Mouse (Mus musculus) gastrocnemius, adult 2 months (tissue): Measurements from ENCODE around the gene Tom1l2. TPM values are rescaled to one million over a fixed set of nuclear protein-coding genes. Genes with fewer than 3 reads are reported as not detected.

Experiments
- DNase-seq: peaks from one replicate; pipeline ENCODE4 v3.0.0; 2022
- H3K27ac ChIP-seq: fragments of 200-600 bp; 2 replicates; pipeline ENCODE4 v1.8.1; 2022; ENCODE audit warnings: mild to moderate bottlenecking
- H3K4me3 ChIP-seq: fragments of 200-600 bp; 2 replicates; pipeline ENCODE4 v1.8.1; 2022; ENCODE audit warnings: mild to moderate bottlenecking, moderate library complexity
- CTCF ChIP-seq: fragments of 200-600 bp; IDR thresholded peaks from 2 replicates; pipeline ENCODE4 v1.8.1; 2022; ENCODE audit warnings: antibody characterized with exemption, mild to moderate bottlenecking, moderate library complexity
- intact Hi-C: fragments of 180-260 bp; cut with DNase I; formaldehyde crosslinking; loops from one replicate; pipeline ENCODE4 v1.15.1; 2025
- long read RNA-seq, 2 experiments: library from polyadenylated mRNA; stranded (forward); transcript quantifications; one replicate each; pipeline ENCODE4 v2.0.0; 2021
- total RNA-seq, 2 experiments: library from RNA; stranded (reverse); gene quantifications; 2 replicates each; pipeline ENCODE4 v1.2.3; 2021

The Tom1l2 gene
- 10 to 100 TPM; 63.7 to 63.9 TPM for total RNA-seq
- long read RNA-seq, experiment 1, full-length matches to known transcripts: 72 of 134 reads
- long read RNA-seq, experiment 1, partial matches to known transcripts: 10 of 134 reads
- long read RNA-seq, experiment 1, other reads (novel, unspliced or antisense): 52 of 134 reads
- long read RNA-seq, experiment 2, full-length matches to known transcripts: 48 of 114 reads
- long read RNA-seq, experiment 2, partial matches to known transcripts: 10 of 114 reads
- long read RNA-seq, experiment 2, other reads (novel, unspliced or antisense): 56 of 114 reads

DNA sequence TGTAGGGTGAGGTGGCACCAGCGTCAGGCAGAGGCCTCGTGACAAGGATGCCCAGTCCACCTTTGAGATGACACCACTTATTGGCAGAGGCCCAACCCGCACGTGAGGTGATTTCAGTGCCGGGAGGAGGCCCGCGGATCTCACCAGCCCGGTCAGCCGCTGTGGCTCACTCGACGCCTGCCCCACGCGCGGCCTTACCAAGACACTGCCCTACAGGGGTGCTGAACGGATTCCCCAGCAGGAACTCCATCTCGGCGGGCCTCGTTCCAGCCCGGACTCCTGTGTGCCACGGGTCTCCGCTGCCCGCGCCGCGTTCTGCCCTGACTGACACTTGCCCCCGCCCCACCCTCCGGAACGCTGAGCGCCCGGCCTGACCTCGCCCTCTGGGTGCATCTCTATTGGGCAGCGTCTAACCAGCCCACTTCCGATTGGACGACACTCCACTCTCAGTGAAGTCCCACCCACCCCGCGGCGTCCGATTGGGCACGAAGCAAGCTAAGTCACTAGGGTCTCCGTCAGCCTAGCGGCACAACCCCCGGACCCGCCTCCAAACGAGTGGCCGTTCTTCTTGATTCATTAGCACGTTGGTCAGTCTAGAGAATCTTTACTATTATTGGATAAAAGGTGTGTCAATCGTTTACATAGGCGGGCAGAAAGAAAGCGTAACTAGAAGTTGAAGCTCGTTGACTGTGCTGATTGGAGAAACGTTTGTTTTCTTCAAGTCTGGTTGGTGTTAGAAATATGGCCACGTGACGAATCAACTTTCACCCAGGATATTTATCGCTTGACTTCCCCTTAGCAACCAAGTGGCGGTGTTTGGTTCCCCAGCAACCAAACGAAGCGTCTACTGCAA, at the start of gene Tom1l2, which contains the start of gene Drc3:
Gene Tom1l2 (minus strand): TSS at position 347 of the 853 bp plus-strand sequence.
Gene Drc3 (plus strand): TSS at position 771 of the 853 bp plus-strand sequence.
- intact Hi-C loops: loop anchor here (5.0 kb wide), 2 partner anchors 60 to 140 kb away; no protein-coding TSS in a partner anchor
- TF ChIP-seq CTCF: no peak
- DNase-seq: peak; percentile 100
- H3K27ac ChIP-seq: peak within 1 kb of the TSS; percentile 99
- H3K4me3 ChIP-seq: peak within 1 kb of the TSS; percentile 74

DNA sequence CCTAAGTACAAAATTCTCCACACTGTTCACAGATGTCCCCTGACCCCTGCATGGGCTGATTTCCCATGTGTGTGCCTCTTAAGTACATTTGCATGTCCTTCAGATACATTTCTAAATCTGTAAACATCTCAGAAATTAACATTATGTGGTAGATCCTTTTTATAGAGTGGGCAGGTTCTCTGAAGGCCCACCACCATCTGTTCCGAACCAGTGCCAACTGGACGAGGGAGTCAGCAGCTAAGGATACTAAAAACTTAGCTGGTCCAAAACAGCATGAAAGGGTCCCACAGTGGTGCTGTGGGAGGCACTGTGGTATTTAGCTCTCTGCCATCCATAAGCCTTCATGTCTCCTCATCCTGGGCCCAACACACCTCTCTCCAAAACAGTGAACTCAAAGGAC, 44.5 kb upstream of the Tom1l2 start:
- H3K27ac ChIP-seq: no peak overlapping the region
- DNase-seq: no peak
- H3K4me3 ChIP-seq: no peak overlapping the region
- no peak for TF ChIP-seq CTCF
- intact Hi-C loops: no loop called here

DNA sequence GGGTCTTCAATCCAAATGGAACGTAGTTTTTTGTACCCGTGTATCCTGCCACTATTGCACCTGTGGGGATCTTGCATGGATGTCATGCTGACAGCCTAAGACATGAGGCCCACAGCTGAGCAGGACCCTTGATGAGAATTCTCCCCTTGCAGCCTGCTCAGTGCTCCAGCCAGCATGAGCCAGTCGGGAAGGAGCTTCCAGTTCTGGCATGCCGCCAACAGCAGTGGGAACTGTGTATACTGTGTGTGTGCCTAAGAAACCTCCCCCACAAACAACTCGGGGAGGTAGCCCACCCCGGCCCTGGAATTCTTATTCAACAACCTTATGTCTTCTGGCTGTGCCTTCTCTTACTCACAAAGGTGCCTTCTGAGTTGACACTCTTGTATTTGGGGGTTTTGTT, 43.8 kb upstream of the Tom1l2 start:
- H3K4me3 ChIP-seq: no peak overlapping the region
- DNase-seq: no peak
- no peak for TF ChIP-seq CTCF
- intact Hi-C loops: no loop called here
- H3K27ac ChIP-seq: no peak overlapping the region

DNA sequence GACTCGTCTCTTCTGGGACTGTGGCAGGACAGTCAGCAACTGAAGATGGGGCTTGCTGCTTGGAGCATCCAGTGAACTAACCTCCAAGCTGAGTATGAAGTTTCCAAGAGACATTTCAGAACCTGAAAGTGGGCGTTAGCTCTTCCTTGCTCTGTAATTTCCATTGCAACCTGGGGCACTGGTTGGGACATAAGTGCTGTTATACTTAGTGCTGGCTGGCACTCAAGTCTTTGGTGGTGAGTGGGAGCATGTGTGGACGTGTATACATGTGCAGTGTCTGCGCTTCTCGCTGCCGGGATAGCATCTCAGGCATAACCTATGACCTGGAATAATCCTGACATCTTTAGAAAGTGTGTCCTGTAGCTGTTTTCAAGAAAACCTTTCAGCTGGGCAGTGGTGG, 38.6 kb upstream of the Tom1l2 start:
- Histone ChIP-seq H3K4me3 (no peak overlapping the region), H3K27ac (no peak overlapping the region)
- TF ChIP-seq CTCF: no peak
- DNase-seq: no peak
- intact Hi-C loops: no loop called here

DNA sequence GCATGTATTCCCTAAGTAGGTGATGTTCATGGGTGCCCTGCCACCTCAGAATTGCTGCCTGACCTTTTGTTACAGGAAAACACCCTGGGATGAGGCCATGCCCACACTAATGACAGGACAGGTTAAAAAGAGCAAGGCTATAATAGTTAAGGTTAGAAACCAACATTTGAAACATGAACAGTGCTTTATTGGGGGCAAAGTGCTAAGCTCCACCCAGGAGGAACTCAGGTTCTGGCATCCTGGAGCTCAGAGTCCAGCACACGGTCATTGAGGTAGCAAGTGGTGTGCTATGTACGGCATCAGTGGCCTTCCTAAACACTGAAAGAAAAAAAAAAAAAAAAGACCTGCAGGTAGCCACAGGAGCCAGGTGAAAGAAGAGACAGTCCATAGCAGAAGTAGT, 35.2 kb upstream of the Tom1l2 start:
- no peak overlapping the region for H3K4me3 ChIP-seq
- DNase-seq: no peak
- no peak for TF ChIP-seq CTCF
- intact Hi-C loops: no loop called here
- H3K27ac ChIP-seq: no peak overlapping the region

DNA sequence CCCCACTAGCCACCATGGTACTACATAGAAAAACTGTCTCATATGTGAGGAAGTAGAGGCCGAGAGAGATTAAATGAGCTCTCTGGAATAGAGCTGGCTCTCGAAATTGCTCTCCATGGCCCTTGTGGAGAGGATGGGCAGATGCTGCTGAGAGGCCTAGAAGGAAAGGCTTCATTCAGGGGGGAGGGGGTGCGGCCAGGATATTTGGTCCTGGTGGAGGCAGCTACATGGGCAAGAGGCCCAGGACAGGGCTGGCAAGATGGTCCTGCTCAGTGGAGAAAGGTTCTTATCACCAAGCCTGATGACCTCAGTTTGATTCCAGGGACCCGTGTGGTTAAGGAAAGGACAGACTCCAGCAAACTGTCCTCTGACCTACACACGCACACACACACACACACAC, 33.2 kb upstream of the Tom1l2 start:
- no peak for DNase-seq
- no peak overlapping the region for H3K27ac ChIP-seq
- H3K4me3 ChIP-seq: no peak overlapping the region
- intact Hi-C loops: no loop called here
- TF ChIP-seq CTCF: no peak

DNA sequence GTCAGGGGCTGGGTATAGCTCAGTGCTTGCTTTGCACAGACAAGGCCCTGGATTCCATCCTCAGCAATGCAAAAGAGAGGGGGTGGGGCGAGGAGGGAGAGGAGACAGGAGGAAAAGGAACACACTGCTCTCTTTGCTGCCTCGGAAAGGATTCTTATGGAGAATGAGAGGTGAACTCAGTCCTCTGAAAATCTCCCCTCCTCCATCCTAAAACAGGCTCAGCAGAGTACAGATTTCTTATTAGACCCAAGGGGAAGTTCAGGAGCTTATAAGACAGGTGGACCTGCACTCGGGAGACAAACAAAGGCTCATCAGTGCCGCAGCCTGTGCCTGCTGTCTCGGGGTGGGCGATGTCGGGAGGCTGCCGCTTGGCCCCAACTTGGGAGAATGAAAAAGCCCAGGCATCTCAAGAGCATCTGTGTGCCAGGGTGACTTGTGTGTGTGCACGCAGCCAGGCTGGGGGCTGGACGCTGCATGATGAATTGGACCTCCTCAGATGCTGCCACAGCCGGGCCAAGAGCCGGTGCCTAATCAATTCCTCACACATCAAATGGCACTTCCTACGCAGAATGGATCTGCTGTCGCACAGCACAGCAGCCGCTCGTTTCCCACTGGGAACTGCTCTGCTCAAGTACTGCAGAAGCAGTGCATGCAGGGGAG, 32.2 kb upstream of the Tom1l2 start:
- no peak for TF ChIP-seq CTCF
- H3K4me3 ChIP-seq: no peak overlapping the region

DNA sequence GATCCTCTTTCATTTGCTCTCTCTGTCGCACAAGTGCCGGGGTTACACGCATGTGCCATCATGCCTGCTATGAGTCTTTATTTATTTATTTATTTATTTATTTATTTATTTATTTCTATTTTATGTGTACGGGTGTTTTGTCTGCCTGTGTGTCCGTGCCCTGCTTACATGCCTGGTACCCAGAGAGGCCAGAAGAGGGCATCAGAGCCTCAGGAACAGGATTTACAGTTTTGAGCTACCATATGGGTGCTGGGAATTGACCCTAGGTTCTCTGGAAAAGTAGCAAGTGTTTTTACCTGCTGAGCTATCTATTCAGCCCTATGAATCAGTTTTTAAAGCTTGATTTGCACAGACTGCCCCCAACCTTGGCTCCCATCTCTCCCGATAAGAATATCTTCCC, 30.8 kb upstream of the Tom1l2 start:
- DNase-seq: no peak
- no peak for TF ChIP-seq CTCF
- intact Hi-C loops: no loop called here

More for the DNA sequence above, 32.2 kb upstream of the Tom1l2 start:
- intact Hi-C loops: no loop called here
- DNase-seq: no peak
- no peak overlapping the region for H3K27ac ChIP-seq

DNA sequence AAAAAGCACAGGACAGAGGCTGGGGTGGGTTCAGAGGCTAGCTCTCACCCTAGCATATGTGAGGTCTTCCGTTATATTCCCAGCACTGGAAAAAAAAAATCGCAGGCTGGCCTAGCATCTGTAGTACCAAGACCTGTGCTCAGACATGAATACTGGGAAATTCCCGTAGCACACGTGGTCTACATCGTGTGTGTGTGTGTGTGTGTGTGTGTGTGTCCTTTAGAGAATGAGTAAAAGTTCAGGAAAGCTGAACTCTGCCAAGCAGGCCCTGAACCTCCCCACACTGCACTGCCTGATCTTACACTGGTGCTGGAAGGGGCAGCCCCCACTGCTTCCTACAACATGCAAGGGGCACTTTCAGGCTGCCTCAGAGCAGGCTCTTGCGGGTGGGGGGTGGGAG, 21.8 kb upstream of the Tom1l2 start:
- DNase-seq: no peak
- Histone ChIP-seq H3K4me3 (no peak overlapping the region), H3K27ac (no peak overlapping the region)
- no peak for TF ChIP-seq CTCF
- intact Hi-C loops: no loop called here

More for the DNA sequence above, 30.8 kb upstream of the Tom1l2 start:
- Histone ChIP-seq H3K27ac (no peak overlapping the region), H3K4me3 (no peak overlapping the region)

DNA sequence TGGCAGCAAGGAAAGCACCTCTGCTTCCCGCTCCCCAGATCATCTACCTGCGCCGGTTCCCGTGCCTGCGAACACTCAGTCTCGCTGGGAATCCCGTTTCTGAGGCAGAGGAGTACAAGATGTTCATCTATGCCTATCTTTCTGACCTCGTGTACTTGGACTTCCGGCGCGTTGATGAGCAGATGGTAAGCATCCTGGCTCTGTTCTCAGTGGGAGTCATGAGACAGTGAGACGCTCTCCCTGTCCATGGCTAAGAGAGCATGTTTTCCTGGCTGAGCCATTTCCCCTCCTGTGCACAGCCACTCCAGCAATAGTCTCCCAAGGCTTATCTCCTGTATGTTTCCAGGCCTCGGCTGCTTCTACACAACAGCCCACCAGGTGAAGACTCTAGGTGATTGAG, 17.7 kb upstream of the Tom1l2 start:
- TF ChIP-seq CTCF: no peak
- Histone ChIP-seq H3K4me3 (no peak overlapping the region), H3K27ac (no peak overlapping the region)
- intact Hi-C loops: no loop called here
- no peak for DNase-seq

DNA sequence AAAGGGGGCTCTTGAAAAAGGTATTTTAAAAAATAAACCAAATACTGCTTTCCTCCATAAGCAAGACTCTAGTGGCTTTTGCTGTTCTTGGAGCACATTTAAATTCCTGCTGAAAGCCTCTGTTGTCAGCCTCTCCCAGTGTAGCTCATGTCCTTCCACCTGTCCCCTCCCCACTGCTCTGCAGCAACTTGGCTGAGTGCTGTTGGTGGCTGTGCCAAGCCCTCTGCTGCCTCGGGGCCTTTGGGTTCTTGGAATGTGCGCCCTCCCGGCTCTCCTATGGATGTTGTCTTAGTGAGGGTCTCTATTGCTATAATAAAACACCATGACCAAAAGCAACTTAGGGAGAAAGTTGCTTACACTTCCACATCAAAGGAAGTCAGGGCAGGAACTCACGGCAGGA, 16.7 kb upstream of the Tom1l2 start:
- intact Hi-C loops: no loop called here
- no peak for TF ChIP-seq CTCF
- H3K27ac ChIP-seq: no peak overlapping the region
- H3K4me3 ChIP-seq: no peak overlapping the region
- DNase-seq: no peak

DNA sequence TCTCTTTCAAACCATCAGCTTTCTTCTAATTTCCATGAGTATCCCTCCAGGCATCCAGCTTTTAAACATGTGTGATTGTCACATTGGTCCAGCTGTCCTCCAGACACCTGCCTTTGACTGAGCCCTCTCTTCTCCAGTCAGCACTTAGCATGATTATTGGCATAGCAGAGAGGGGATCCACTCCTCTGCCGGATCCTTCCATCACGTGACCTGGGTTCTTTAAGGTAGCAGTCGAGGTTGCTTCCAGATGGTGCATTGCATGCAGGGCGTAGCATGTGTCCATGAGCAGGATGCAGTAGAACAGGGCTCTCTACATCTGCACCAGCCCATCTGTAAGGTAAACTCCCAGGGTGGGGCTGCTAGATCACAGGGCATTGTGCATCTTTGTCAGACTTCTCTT, 16.2 kb upstream of the Tom1l2 start:
- no peak overlapping the region for H3K27ac ChIP-seq
- TF ChIP-seq CTCF: no peak
- intact Hi-C loops: no loop called here

DNA sequence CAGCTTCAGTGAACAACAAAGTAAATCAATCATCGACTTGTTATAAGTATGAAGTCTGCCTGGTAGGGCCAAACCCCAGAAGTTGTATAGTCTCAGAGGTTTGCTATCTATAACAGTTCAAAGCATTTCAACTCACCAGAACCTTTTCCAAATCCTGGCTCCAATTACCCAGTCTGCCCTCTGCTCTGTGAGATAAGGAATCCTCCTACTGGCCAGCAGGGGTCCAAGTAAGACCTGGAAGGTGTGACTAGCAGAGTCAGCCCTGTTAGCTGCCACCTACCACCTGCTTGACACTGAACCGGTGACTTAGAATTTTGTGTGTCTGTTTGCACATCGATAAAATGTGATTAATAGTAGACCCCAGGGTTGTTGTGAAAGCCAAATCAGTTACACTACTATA, 14.6 kb upstream of the Tom1l2 start:
- no peak overlapping the region for H3K4me3 ChIP-seq
- no peak for DNase-seq
- peak; percentile 19; the same call in 1 of the 2 replicates for TF ChIP-seq CTCF
- peak overlapping the region; percentile 92 for H3K27ac ChIP-seq
- intact Hi-C loops: no loop called here

More for the DNA sequence above, 16.2 kb upstream of the Tom1l2 start:
- H3K4me3 ChIP-seq: no peak overlapping the region
- DNase-seq: no peak
